ENCODE assay signal across 16 mouse cellular contexts in genomic region chr7:110647559-110648454, GRCm38 (mm10). TPM values are rescaled to one million over a fixed set of nuclear protein-coding genes. Genes with fewer than 3 reads are reported as not detected.
DNase-seq lines count a peak whose midpoint lies in the region; ATAC-seq and TF ChIP-seq lines count a peak whose summit lies in the region.
"Had no signal": no experiment of that assay in that cellular context is flagged by ENCODE, and none has a peak within 500 bp of the region (broad histone marks: within the 10 kb centered on the region; RNA-seq: fewer than 3 reads in every experiment).

No protein-coding gene starts in this region.

- TF ChIP-seq POLR2A in kidney, adult 2 months (IDR thresholded peaks at IDR 0.05; ENCODE audit: low read depth, low read length), result no peak
- no peak for TF ChIP-seq POLR2A in small intestine, adult 2 months (IDR thresholded peaks at IDR 0.05; ENCODE audit: low read depth, low read length)

- DNase-seq in gastrocnemius, adult 2 months, result no peak
- DNase-seq in gastrocnemius, postnatal 25 days, result no peak
- DNase-seq in kidney, adult 2 months, result peak; percentile 71
- no peak for DNase-seq in intestine, embryonic 14.5 days (ENCODE audit: low spot score)
- DNase-seq in right cerebral cortex, postnatal 25 days, result no peak
- no peak for DNase-seq in adrenal gland, adult 8-10 months
- DNase-seq: cerebellum, adult 8-10 months had no signal

- no peak overlapping the region for H3K4me2 ChIP-seq in kidney, embryonic 15.5 days
- peak overlapping the region; percentile 30 for H3K4me2 ChIP-seq in intestine, embryonic 14.5 days (ENCODE audit: low read length)
- H3K4me2 ChIP-seq: hindbrain, embryonic 15.5 days; limb, embryonic 15.5 days; neural tube, embryonic 15.5 days had no signal

- peak overlapping the region; percentile 83 for H3K27ac ChIP-seq in gastrocnemius, adult 2 months
- peak overlapping the region; percentile 82 for H3K27ac ChIP-seq in kidney, adult 2 months (ENCODE audit: insufficient read depth, low read depth, low read length)
- H3K27ac ChIP-seq in kidney, embryonic 15.5 days, result no peak overlapping the region; the same call in 1 of the 2 replicates
- peak overlapping the region; percentile 67 for H3K27ac ChIP-seq in intestine, embryonic 14.5 days (ENCODE audit: low read depth)
- peak overlapping the region; percentile 96 for H3K27ac ChIP-seq in small intestine, adult 2 months (ENCODE audit: insufficient read depth, low read depth, low read length)
- H3K27ac ChIP-seq: hindbrain, embryonic 15.5 days; limb, embryonic 15.5 days; neural tube, embryonic 15.5 days had no signal

- H3K4me1 ChIP-seq in kidney, adult 2 months (ENCODE audit: control insufficient read depth, insufficient read depth, low read length), result peaks cover 14% of the 10 kb centered on the region; the same call in 1 of the 2 replicates
- H3K4me1 ChIP-seq in kidney, embryonic 15.5 days, result peaks cover 28% of the 10 kb centered on the region
- peaks cover 11% of the 10 kb centered on the region; the same call in 1 of the 2 replicates for H3K4me1 ChIP-seq in intestine, embryonic 14.5 days (replicated peaks; ENCODE audit: control insufficient read depth, insufficient read depth, low read length)
- H3K4me1 ChIP-seq in small intestine, adult 2 months (ENCODE audit: control insufficient read depth, insufficient read depth, insufficient read length, low read length), result peaks cover 21% of the 10 kb centered on the region; the same call in 1 of the 2 replicates
- H3K4me1 ChIP-seq: hindbrain, embryonic 15.5 days; neural tube, embryonic 15.5 days had no signal

- no peak for ATAC-seq in kidney, embryonic 15.5 days (replicated peaks; ENCODE audit: low FRiP score)
- 0 out of 2 replicates have a peak, but pooled peaks have one; percentile 25 for ATAC-seq in intestine, embryonic 14.5 days (replicated peaks; ENCODE audit: low FRiP score, low TSS enrichment, low read depth)
- ATAC-seq: Patski had no signal

- intact Hi-C loops in gastrocnemius, adult 2 months (cut with DNase I), result loop anchor here (5.0 kb wide), 1 partner anchor 101 kb away; no protein-coding TSS in a partner anchor

- H3K4me3 ChIP-seq in gastrocnemius, adult 2 months, result peak overlapping the region; percentile 50
- H3K4me3 ChIP-seq in kidney, adult 2 months (ENCODE audit: insufficient read depth, low read depth, low read length), result peak overlapping the region; percentile 41
- no peak overlapping the region for H3K4me3 ChIP-seq in kidney, embryonic 15.5 days (replicated peaks)
- H3K4me3 ChIP-seq in intestine, embryonic 14.5 days (ENCODE audit: low read depth, low read length), result no peak overlapping the region
- peak overlapping the region; percentile 63 for H3K4me3 ChIP-seq in small intestine, adult 2 months (ENCODE audit: low read depth, low read length)
- H3K4me3 ChIP-seq: hindbrain, embryonic 15.5 days; limb, embryonic 15.5 days; neural tube, embryonic 15.5 days had no signal

- no peak for TF ChIP-seq CTCF in gastrocnemius, adult 2 months (IDR thresholded peaks at IDR 0.05)
- no peak for TF ChIP-seq CTCF in kidney, adult 2 months (conservative IDR thresholded peaks at IDR 0.05; ENCODE audit: insufficient read depth, insufficient read length, low read depth, low read length)
- no peak for TF ChIP-seq CTCF in small intestine, adult 2 months (IDR thresholded peaks at IDR 0.05; ENCODE audit: extremely low read depth, insufficient read length, insufficient replicate concordance, low read depth, low read length)

- WGBS in kidney, adult 2 months, result 56% methylated on average over 15 of the region's 15 CpGs
- WGBS in kidney, embryonic 15.5 days, result 81% methylated on average over 15 of the region's 15 CpGs
- WGBS in intestine, embryonic 14.5 days, result 77% methylated on average over 15 of the region's 15 CpGs
- 24% methylated on average over 15 of the region's 15 CpGs for WGBS in small intestine, adult 2 months

- no peak overlapping the region for H3K9ac ChIP-seq in kidney, embryonic 15.5 days
- no peak overlapping the region for H3K9ac ChIP-seq in intestine, embryonic 14.5 days (ENCODE audit: low read length)
- H3K9ac ChIP-seq: hindbrain, embryonic 15.5 days; limb, embryonic 15.5 days; neural tube, embryonic 15.5 days had no signal

- no peaks in the 10 kb centered on the region for H3K9me3 ChIP-seq in kidney, embryonic 15.5 days (replicated peaks)
- H3K9me3 ChIP-seq in intestine, embryonic 14.5 days (ENCODE audit: control insufficient read depth, low read length), result 0 out of 2 replicates have a peak, but pooled peaks cover 4% of the 10 kb centered on the region
- H3K9me3 ChIP-seq: hindbrain, embryonic 15.5 days; limb, embryonic 15.5 days; neural tube, embryonic 15.5 days had no signal

- no peaks in the 10 kb centered on the region for H3K36me3 ChIP-seq in kidney, adult 2 months (ENCODE audit: control insufficient read depth, insufficient read depth, low read length)
- H3K36me3 ChIP-seq in kidney, embryonic 15.5 days, result no peaks in the 10 kb centered on the region
- H3K36me3 ChIP-seq in intestine, embryonic 14.5 days (ENCODE audit: control insufficient read depth, insufficient read depth, low read length), result no peaks in the 10 kb centered on the region
- H3K36me3 ChIP-seq in small intestine, adult 2 months (ENCODE audit: control insufficient read depth, insufficient read depth, low read length), result no peaks in the 10 kb centered on the region
- H3K36me3 ChIP-seq: hindbrain, embryonic 15.5 days; limb, embryonic 15.5 days; neural tube, embryonic 15.5 days had no signal

- no peaks in the 10 kb centered on the region for H3K27me3 ChIP-seq in kidney, adult 2 months (replicated peaks; ENCODE audit: control insufficient read depth, insufficient read depth, low read length)
- no peaks in the 10 kb centered on the region for H3K27me3 ChIP-seq in kidney, embryonic 15.5 days
- no peaks in the 10 kb centered on the region for H3K27me3 ChIP-seq in intestine, embryonic 14.5 days (replicated peaks; ENCODE audit: control insufficient read depth, insufficient read depth, low read length)
- H3K27me3 ChIP-seq in small intestine, adult 2 months (ENCODE audit: control insufficient read depth, insufficient read depth, low read length), result no peaks in the 10 kb centered on the region
- H3K27me3 ChIP-seq: CH12.LX; hindbrain, embryonic 15.5 days; limb, embryonic 15.5 days; neural tube, embryonic 15.5 days; Patski had no signal

RNA-seq across cellular contexts. Expression of gene Adm, which starts 20.3 kb away (rescaled TPM):
- total RNA-seq in gastrocnemius, adult 2 months (2021), result 1 to 10 TPM; 2.2 to 4.6 TPM
- 1 to 10 TPM; 3.1 to 3.4 TPM for total RNA-seq in gastrocnemius, postnatal 25 days (2021)
- 12.0 and 13.2 TPM in 2 replicates for polyA plus RNA-seq in kidney, adult 2 months (2012; rRNA removed)
- polyA plus RNA-seq in kidney, embryonic 15.5 days (2015; fragmentation: Nextera tagmentation; extraction: Ambion mirVana), result 9.9 and 12.5 TPM in 2 replicates
- 1.5 and 2.1 TPM in 2 replicates for polyA plus RNA-seq in intestine, embryonic 14.5 days (2014; fragmentation: Nextera tagmentation; extraction: Ambion mirVana)
- 2.8 and 3.4 TPM in 2 replicates for polyA plus RNA-seq in small intestine, adult 2 months (2012; rRNA removed)
- 10 to 100 TPM; 21.2 to 81.4 (median 35.9) TPM for total RNA-seq in adrenal gland, adult 8-10 months (2022)
- total RNA-seq: megakaryocyte-erythroid progenitor cell, adult 5-6 weeks; monocyte, adult 5-6 weeks had no signal
- polyA plus RNA-seq: Patski had no signal

RNA-seq across cellular contexts. Expression of gene Sbf2, which starts 33.1 kb away (rescaled TPM):
- 10 to 100 TPM; 11.2 to 14.8 TPM for total RNA-seq in gastrocnemius, adult 2 months (2021)
- total RNA-seq in gastrocnemius, postnatal 25 days (2021), result 10 to 100 TPM; 11.2 to 12.4 TPM
- 23.3 and 24.9 TPM in 2 replicates for polyA plus RNA-seq in kidney, adult 2 months (2012; rRNA removed)
- polyA plus RNA-seq in kidney, embryonic 15.5 days (2015; fragmentation: Nextera tagmentation; extraction: Ambion mirVana), result 38.5 and 38.9 TPM in 2 replicates
- polyA plus RNA-seq in intestine, embryonic 14.5 days (2014; fragmentation: Nextera tagmentation; extraction: Ambion mirVana), result 37.6 and 39.8 TPM in 2 replicates
- 5.4 and 13.7 TPM in 2 replicates for polyA plus RNA-seq in small intestine, adult 2 months (2012; rRNA removed)
- 10 to 100 TPM; 39.5 to 68.9 (median 55.1) TPM for total RNA-seq in adrenal gland, adult 8-10 months (2022)

Comparison
In these comparisons a context has a peak if more than half of its experiments do, and no peak if none do; other contexts are left out.
1. H3K4me3 ChIP-seq: peak in gastrocnemius, adult 2 months (single experiment), kidney, adult 2 months (single experiment) and small intestine, adult 2 months (single experiment); none in kidney, embryonic 15.5 days (single experiment) and intestine, embryonic 14.5 days (single experiment).